Mouse (Mus musculus) intestine, postnatal 0 days (tissue): ENCODE results near the gene Capn11. TPM values are rescaled to one million over a fixed set of nuclear protein-coding genes. Genes with fewer than 3 reads are reported as not detected.

Source experiments
- ATAC-seq: fragments of 200-750 bp; cut with Nextera tagmentation; 2 replicates; pipeline ENCODE4 v1.8.0; 2017; ENCODE audit warnings: mild to moderate bottlenecking, moderate TSS enrichment, moderate library complexity
- H3K27ac ChIP-seq: fragments of 300-500 bp; sonication (generic); 2 replicates; pipeline ENCODE4 v1.5.1; 2014; ENCODE audit warnings: mild to moderate bottlenecking, low read depth, low read length, moderate library complexity
- H3K27me3 ChIP-seq: fragments of 300-500 bp; sonication (generic); replicated peaks from 2 replicates; pipeline ENCODE4 v1.6.1; 2014; ENCODE audit warnings: low read length, mixed read lengths; ENCODE audit not compliant: control insufficient read depth, insufficient read depth
- H3K36me3 ChIP-seq: fragments of 300-500 bp; sonication (generic); 2 replicates; pipeline ENCODE4 v1.6.1; 2014; ENCODE audit warnings: mild to moderate bottlenecking, moderate library complexity; ENCODE audit not compliant: control insufficient read depth, insufficient read depth
- H3K4me1 ChIP-seq: fragments of 300-500 bp; sonication (generic); replicated peaks from 2 replicates; pipeline ENCODE4 v1.6.1; 2014; ENCODE audit warnings: antibody characterized with exemption, low read length, mixed read lengths; ENCODE audit not compliant: control insufficient read depth, insufficient read depth
- H3K4me2 ChIP-seq: fragments of 300-500 bp; sonication (generic); replicated peaks from 2 replicates; pipeline ENCODE4 v1.6.1; 2014; ENCODE audit warnings: low read depth, mild to moderate bottlenecking, moderate library complexity
- H3K4me3 ChIP-seq: fragments of 300-500 bp; sonication (generic); 2 replicates; pipeline ENCODE4 v1.5.1; 2014; ENCODE audit warnings: low read depth, low read length
- H3K9ac ChIP-seq: fragments of 300-500 bp; sonication (generic); 2 replicates; pipeline ENCODE4 v1.6.1; 2014; ENCODE audit warnings: mild to moderate bottlenecking, low read depth, low read length
- H3K9me3 ChIP-seq: fragments of 300-500 bp; sonication (generic); 2 replicates; pipeline ENCODE4 v1.6.1; 2016; ENCODE audit warnings: mixed run types; ENCODE audit not compliant: control insufficient read depth
- CTCF ChIP-seq: sonication (generic); IDR thresholded peaks from 2 replicates; pipeline ENCODE4 v1.5.1; 2016; ENCODE audit warnings: low read depth, mild to moderate bottlenecking, control low read depth, antibody characterized with exemption, moderate library complexity
- WGBS: fragments of 180-500 bp; shearing (Covaris S2); extraction: QIAGEN DNeasy Blood & Tissue Kit; methylation state at CpG from one replicate; pipeline ENCODE4 v1.1.7; 2014; 5-methylcytosine and 5-hydroxymethylcytosine counted together
- polyA plus RNA-seq: library from polyadenylated mRNA; unstranded; fragments of >200 nt; fragmentation: Nextera tagmentation; extraction: Ambion mirVana; gene quantifications from 2 replicates; pipeline ENCODE4 v1.2.1, GENCODE M21; 2015

The Capn11 gene
- polyA plus RNA-seq, result not detected in 2 replicates

DNA sequence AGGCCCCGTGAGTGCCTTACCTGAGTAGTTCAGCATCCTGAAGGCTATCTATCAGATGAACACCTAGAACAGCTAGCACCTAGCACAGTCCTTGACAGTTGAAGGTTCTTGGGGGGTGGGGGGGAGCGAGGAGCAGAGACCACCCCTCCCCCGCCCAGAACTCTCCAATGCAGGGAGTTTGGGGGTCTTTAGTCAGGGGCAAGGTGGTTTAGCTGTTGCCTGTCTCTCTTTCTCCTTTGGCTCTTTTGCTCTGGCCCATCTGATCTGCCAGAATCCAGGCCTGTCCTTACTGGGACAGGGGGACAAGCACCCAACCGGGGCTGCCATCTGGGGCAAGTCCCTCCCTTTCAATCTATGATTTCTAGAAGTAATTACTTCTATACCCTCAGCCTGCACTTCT lies at the start of gene Capn11:
Gene Capn11, minus strand, starts transcription at position 101 of the 400 bp plus-strand sequence.
- Histone ChIP-seq H3K27ac (no peak within 1 kb of the TSS), H3K4me2 (no peak within 1 kb of the TSS), H3K36me3 (peaks cover 18% of the 10 kb centered on the region), H3K9ac (no peak within 1 kb of the TSS), H3K4me3 (no peak within 1 kb of the TSS), H3K27me3 (no peaks in the 10 kb centered on the region), H3K9me3 (no peaks in the 10 kb centered on the region), H3K4me1 (no peaks in the 10 kb centered on the region)
- WGBS, result 76% methylated on average over 4 of the region's 4 CpGs
- no peak for ATAC-seq
- TF ChIP-seq CTCF, result no peak

DNA sequence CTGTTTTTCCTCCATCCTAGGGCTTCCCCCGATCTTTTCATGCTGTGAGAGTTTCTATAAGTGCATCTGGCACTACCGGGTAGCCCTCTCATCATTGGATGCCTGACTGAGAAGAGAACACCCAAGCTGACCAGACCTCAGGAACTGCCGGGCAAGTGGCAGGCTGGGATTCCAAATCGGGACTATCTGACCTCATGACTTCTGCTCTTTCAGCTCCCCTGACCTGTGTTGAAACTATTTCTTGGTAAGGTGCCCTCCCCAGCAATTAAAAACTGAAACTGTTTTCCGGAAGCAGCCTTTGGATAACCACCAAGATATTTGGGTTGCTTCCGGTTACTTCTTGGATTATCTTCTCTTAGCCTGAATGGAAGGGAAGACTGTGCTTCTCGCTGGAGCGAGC lies 49.1 kb upstream of the Capn11 start:
- Histone ChIP-seq H3K4me1 (no peaks in the 10 kb centered on the region), H3K36me3 (no peaks in the 10 kb centered on the region), H3K27me3 (no peaks in the 10 kb centered on the region), H3K4me2 (no peak overlapping the region), H3K9ac (no peak overlapping the region), H3K27ac (no peak overlapping the region), H3K4me3 (no peak overlapping the region), H3K9me3 (no peaks in the 10 kb centered on the region)
- no peak for ATAC-seq
- WGBS, result 80% methylated on average over 8 of the region's 8 CpGs
- no peak for TF ChIP-seq CTCF

- WGBS, result 34% methylated on average over 3 of the region's 3 CpGs
These were observed 48.3 kb upstream of the Capn11 start for GRCm38 (mm10) chr17:45707376-45707775.

GRCm38 (mm10) chr17:45706796-45707195 lies 47.7 kb upstream of the Capn11 start:
- H3K27me3 ChIP-seq, result no peaks in the 10 kb centered on the region
- H3K36me3 ChIP-seq, result no peaks in the 10 kb centered on the region
- no peaks in the 10 kb centered on the region for H3K4me1 ChIP-seq
- no peak overlapping the region for H3K27ac ChIP-seq
- TF ChIP-seq CTCF, result 0 out of 2 replicates have a peak, but pooled peaks have one; percentile 7
- H3K9me3 ChIP-seq, result no peaks in the 10 kb centered on the region
- no peak overlapping the region for H3K4me3 ChIP-seq
- H3K4me2 ChIP-seq, result no peak overlapping the region
- no peak overlapping the region for H3K9ac ChIP-seq
- no peak for ATAC-seq
- WGBS, result 74% methylated on average over 5 of the region's 5 CpGs

More at GRCm38 (mm10) chr17:45707376-45707775, 48.3 kb upstream of the Capn11 start:
- no peaks in the 10 kb centered on the region for H3K27me3 ChIP-seq
- no peaks in the 10 kb centered on the region for H3K36me3 ChIP-seq
- H3K4me2 ChIP-seq, result no peak overlapping the region
- no peaks in the 10 kb centered on the region for H3K4me1 ChIP-seq
- ATAC-seq, result no peak
- H3K9ac ChIP-seq, result no peak overlapping the region
- no peak overlapping the region for H3K27ac ChIP-seq
- no peak overlapping the region for H3K4me3 ChIP-seq
- no peaks in the 10 kb centered on the region for H3K9me3 ChIP-seq
- peak; percentile 43 for TF ChIP-seq CTCF

DNA sequence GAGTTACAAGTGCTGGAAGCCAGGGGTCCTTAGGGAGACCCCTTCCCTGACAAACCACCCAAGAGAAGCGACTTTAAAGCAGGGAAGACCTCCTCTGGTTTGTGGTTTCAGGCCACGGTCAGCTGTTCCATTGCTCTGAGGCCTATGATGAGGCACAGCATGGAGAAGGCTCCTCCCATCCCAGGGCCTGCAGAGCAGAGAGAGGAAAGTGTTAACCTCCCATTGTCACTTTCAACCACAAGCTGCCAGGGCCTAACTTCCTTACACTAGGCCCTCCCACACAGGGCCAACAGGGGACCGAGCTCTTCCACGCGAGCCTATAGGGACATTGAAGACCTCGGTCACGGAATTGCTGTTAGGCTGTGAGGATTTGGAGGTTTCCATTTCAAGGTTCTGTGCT lies 44.1 kb upstream of the Capn11 start:
- WGBS, result 65% methylated on average over 7 of the region's 7 CpGs
- ATAC-seq, result no peak

DNA sequence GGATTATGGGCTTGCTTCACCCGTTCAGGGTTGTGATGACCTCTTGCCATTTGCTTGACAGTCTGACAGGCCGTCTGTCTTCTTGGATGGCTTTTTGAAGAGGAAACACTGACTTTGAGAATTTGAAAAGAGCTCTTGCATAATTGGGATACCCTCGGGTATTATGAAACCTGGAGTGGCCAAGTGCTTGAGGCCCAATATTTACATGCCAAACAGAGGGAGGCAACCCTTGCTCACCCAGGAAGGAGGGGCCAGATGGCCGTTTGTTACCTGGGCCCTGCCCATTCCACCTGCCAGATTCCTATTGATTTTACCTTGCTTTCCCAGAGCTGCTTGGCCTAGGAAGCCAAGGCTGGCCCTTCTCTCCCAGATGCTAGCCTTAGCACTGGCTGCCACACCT lies 43.1 kb upstream of the Capn11 start:
- H3K36me3 ChIP-seq, result peaks cover 9% of the 10 kb centered on the region; the same call in 1 of the 2 replicates
- H3K9me3 ChIP-seq, result no peaks in the 10 kb centered on the region
- ATAC-seq, result peak; percentile 20; the same call in 1 of the 2 replicates
- H3K27me3 ChIP-seq, result no peaks in the 10 kb centered on the region
- no peak overlapping the region for H3K4me3 ChIP-seq
- no peak overlapping the region for H3K27ac ChIP-seq
- WGBS, result 29% methylated on average over 4 of the region's 4 CpGs
- peaks cover 4% of the 10 kb centered on the region for H3K4me1 ChIP-seq
- TF ChIP-seq CTCF, result no peak
- H3K4me2 ChIP-seq, result no peak overlapping the region
- no peak overlapping the region for H3K9ac ChIP-seq

More for the DNA sequence above, 44.1 kb upstream of the Capn11 start:
- no peaks in the 10 kb centered on the region for H3K27me3 ChIP-seq
- no peak for TF ChIP-seq CTCF
- H3K9me3 ChIP-seq, result no peaks in the 10 kb centered on the region
- H3K27ac ChIP-seq, result no peak overlapping the region; the same call in 1 of the 2 replicates
- H3K4me2 ChIP-seq, result no peak overlapping the region
- peaks cover 4% of the 10 kb centered on the region for H3K4me1 ChIP-seq
- no peak overlapping the region for H3K9ac ChIP-seq
- H3K4me3 ChIP-seq, result no peak overlapping the region
- H3K36me3 ChIP-seq, result peaks cover 4% of the 10 kb centered on the region; the same call in 1 of the 2 replicates

DNA sequence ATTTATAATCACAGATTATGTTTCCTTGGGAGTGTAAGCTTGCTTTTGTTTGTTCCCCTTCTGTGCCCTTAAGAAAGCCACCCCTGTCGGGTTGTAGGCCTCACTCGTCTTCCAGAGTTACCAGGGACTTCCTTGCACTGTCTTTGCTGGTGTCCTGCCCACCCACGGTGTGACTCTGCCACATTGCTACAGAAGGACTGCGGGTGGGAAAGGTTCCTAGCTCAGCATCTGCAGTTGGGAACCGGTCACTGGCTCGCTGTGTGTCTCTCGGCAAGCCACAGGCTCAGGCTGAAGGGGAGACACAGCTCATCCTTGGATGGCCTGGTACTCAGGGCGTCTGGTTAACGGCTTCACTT lies 42.1 kb upstream of the Capn11 start:
- H3K9ac ChIP-seq, result no peak overlapping the region
- ATAC-seq, result no peak
- H3K27ac ChIP-seq, result no peak overlapping the region

More for the DNA sequence above, 42.1 kb upstream of the Capn11 start:
- Histone ChIP-seq H3K4me3 (no peak overlapping the region), H3K27me3 (no peaks in the 10 kb centered on the region), H3K36me3 (peaks cover 13% of the 10 kb centered on the region; the same call in 1 of the 2 replicates), H3K4me1 (peaks cover 4% of the 10 kb centered on the region), H3K9me3 (no peaks in the 10 kb centered on the region), H3K4me2 (no peak overlapping the region)
- TF ChIP-seq CTCF, result no peak
- 73% methylated on average over 9 of the region's 9 CpGs for WGBS
